Mouse (Mus musculus): ENCODE measurements around the gene Tmc3.

- no peak for TF ChIP-seq CTCF (IDR thresholded peaks at IDR 0.05; ENCODE audit: low read depth, low read length)
- no peak for TF ChIP-seq POLR2A (IDR thresholded peaks at IDR 0.05; ENCODE audit: borderline replicate concordance, low read depth, low read length)
Observed at GRCm38 (mm10) chr7:83633856-83634255, 49.1 kb downstream of the Tmc3 start.

Data from bone marrow macrophage, adult 2 months (primary cell).